Mouse (Mus musculus) stomach, embryonic 16.5 days (tissue): ENCODE data around the gene Cmbl. TPM values are rescaled to one million over a fixed set of nuclear protein-coding genes. Genes with fewer than 3 reads are reported as not detected.
A peak's percentile ranks its signal among the peaks of the same experiment; 100 is the strongest.

Source experiments
- ATAC-seq: fragments of 200-750 bp; cut with Nextera tagmentation; 2 replicates; pipeline ENCODE4 v1.8.0; 2017; ENCODE audit warnings: moderate number of reproducible peaks, moderate TSS enrichment; ENCODE audit not compliant: insufficient read depth, low FRiP score
- H3K27ac ChIP-seq: fragments of 300-500 bp; sonication (generic); 2 replicates; pipeline ENCODE4 v1.5.1; 2014; ENCODE audit warnings: low read length
- H3K27me3 ChIP-seq: fragments of 300-500 bp; sonication (generic); 2 replicates; pipeline ENCODE4 v1.6.1; 2014; ENCODE audit warnings: low read length, control low read depth, mixed read lengths; ENCODE audit not compliant: control insufficient read depth, insufficient read depth
- H3K36me3 ChIP-seq: fragments of 300-500 bp; sonication (generic); 2 replicates; pipeline ENCODE4 v1.6.1; 2014; ENCODE audit warnings: low read length; ENCODE audit not compliant: control insufficient read depth, insufficient read depth
- H3K4me1 ChIP-seq: fragments of 300-500 bp; sonication (generic); 2 replicates; pipeline ENCODE4 v1.6.1; 2014; ENCODE audit warnings: low read length, control low read depth, mixed read lengths; ENCODE audit not compliant: control insufficient read depth, insufficient read depth
- H3K4me2 ChIP-seq: fragments of 300-500 bp; sonication (generic); 2 replicates; pipeline ENCODE4 v1.6.1; 2014; ENCODE audit warnings: low read depth, low read length, mixed read lengths
- H3K4me3 ChIP-seq: fragments of 300-500 bp; sonication (generic); replicated peaks from 2 replicates; pipeline ENCODE4 v1.5.1; 2014; ENCODE audit warnings: mild to moderate bottlenecking, low read length
- H3K9ac ChIP-seq: fragments of 300-500 bp; sonication (generic); 2 replicates; pipeline ENCODE4 v1.6.1; 2014; ENCODE audit warnings: low read length
- H3K9me3 ChIP-seq: fragments of 300-500 bp; sonication (generic); replicated peaks from 2 replicates; pipeline ENCODE4 v1.6.1; 2016; ENCODE audit warnings: low read length, control low read depth; ENCODE audit not compliant: control insufficient read depth
- WGBS: fragments of 180-500 bp; shearing (Covaris S2); extraction: QIAGEN DNeasy Blood & Tissue Kit; methylation state at CpG from one replicate; pipeline ENCODE4 v1.1.7; 2014; 5-methylcytosine and 5-hydroxymethylcytosine counted together
- polyA plus RNA-seq: library from polyadenylated mRNA; unstranded; fragments of >200 nt; fragmentation: Nextera tagmentation; extraction: Ambion mirVana; gene quantifications from 2 replicates; pipeline ENCODE4 v1.2.1, GENCODE M21; 2015

Gene Cmbl
- polyA plus RNA-seq, 1 experiment from 2014 or later = 24.3 TPM

DNA sequence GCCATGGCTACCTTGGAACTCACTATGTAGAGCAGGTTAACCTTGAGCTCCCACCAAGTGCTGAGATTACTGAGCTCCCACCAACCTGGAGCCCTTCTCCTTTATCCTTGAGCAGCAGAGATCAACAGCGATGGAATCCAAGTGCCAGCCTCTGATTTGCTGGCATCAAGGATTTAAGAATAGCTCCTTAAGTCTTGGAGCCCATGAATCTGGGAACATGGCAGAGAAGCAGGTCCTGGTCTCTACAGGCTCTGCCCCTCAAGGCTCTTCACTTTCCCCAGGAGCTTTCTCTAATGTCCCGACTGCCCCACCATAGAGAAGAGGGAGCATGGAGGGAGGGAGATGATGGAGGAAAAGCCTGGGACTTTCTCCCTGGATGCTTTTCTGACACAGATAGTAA lies 27.5 kb upstream of the Cmbl start:
- Histone ChIP-seq H3K4me1 (peaks cover 19% of the 10 kb centered on the region), H3K36me3 (no peaks in the 10 kb centered on the region), H3K9ac (no peak overlapping the region), H3K4me2 (no peak overlapping the region), H3K27ac (no peak overlapping the region), H3K4me3 (no peak overlapping the region), H3K27me3 (no peaks in the 10 kb centered on the region), H3K9me3 (no peaks in the 10 kb centered on the region)
- ATAC-seq = no peak
- 94% methylated on average over 2 of the region's 2 CpGs for WGBS

DNA sequence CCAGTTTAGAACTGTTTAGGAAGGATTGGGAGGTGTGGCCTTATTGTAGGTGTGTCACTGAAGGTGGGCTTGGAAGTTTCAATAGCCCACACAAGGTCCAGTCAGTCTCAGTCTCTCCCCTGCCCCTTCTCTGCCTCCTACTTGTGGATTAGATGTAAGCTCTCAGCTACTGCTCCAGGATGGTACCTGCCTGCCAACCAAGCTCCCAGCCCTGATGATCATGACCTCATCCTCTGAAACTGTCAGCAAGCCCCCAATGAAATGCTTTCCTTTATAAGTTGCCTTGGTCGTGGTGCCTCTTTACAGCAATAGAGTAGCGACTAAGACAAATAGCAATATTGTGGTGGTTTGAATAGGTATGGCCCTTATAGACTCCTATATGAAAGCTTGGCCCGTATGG lies 26.8 kb upstream of the Cmbl start:
- ATAC-seq = no peak
- Histone ChIP-seq H3K27me3 (no peaks in the 10 kb centered on the region), H3K9me3 (no peaks in the 10 kb centered on the region), H3K4me3 (no peak overlapping the region), H3K4me1 (peaks cover 19% of the 10 kb centered on the region), H3K9ac (no peak overlapping the region), H3K27ac (no peak overlapping the region), H3K36me3 (no peaks in the 10 kb centered on the region), H3K4me2 (no peak overlapping the region)
- 89% methylated on average over 3 of the region's 3 CpGs for WGBS

DNA sequence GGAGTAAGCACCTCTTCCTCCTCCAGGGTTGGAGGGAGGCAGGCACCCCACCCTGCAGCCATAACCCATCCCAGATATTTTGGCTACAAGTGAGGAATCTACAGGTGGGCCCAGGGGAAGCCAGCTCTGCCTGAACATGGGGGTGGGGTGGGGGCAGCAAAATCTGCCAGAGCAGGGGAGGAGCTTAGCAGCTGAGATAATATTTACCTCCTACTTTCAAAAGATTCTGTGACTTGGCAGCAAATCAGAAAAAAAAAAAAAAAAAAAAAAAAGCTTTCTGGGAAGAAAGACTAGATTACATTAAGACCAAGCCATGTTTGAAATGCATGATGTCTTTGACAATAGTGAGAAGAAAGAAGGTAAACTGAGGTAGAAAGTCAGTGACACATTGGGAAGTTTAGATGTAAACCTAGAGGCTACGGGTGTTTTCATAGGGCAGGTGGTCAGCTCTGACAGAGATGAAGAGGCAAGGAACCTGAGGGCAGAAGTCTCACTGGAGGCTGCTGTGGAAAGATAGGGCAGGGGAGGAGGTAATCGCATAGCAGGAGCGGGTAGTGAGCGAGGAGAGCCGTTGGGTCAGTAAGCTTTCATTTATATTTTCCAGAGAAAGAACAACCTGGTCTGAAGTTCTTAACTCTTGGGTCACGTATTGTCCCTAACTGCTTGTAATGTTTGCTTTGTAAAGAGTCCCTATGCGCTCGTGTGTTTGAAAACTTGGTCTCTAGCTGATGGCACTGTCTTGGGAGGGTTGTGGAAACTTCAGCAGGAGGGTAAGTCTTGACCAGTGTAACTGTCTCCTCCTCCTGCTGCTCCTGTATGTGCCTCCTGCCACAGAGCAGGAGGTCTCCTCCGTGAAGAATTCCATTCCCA lies 25.3 kb upstream of the Cmbl start:
- no peaks in the 10 kb centered on the region for H3K36me3 ChIP-seq
- 34% methylated on average over 9 of the region's 9 CpGs for WGBS
- H3K4me3 ChIP-seq = no peak overlapping the region
- H3K4me1 ChIP-seq = peaks cover 22% of the 10 kb centered on the region
- H3K9me3 ChIP-seq = no peaks in the 10 kb centered on the region
- peak; percentile 45; the same call in 1 of the 2 replicates for ATAC-seq
- no peaks in the 10 kb centered on the region for H3K27me3 ChIP-seq
- peak overlapping the region; percentile 25; the same call in 1 of the 2 replicates for H3K27ac ChIP-seq
- no peak overlapping the region for H3K9ac ChIP-seq
- H3K4me2 ChIP-seq = 0 out of 2 replicates have a peak overlapping the region, but pooled peaks have one; percentile 6

- 13% methylated on average over 1 of the region's 1 CpGs for WGBS
- no peak overlapping the region for H3K9ac ChIP-seq
- 0 out of 2 replicates have a peak overlapping the region, but pooled peaks have one; percentile 6 for H3K4me2 ChIP-seq
- 0 out of 2 replicates have a peak overlapping the region, but pooled peaks have one; percentile 25 for H3K27ac ChIP-seq
- no peak overlapping the region for H3K4me3 ChIP-seq
- no peak for ATAC-seq
- H3K4me1 ChIP-seq = peaks cover 23% of the 10 kb centered on the region
- H3K9me3 ChIP-seq = no peaks in the 10 kb centered on the region
- no peaks in the 10 kb centered on the region for H3K27me3 ChIP-seq
- no peaks in the 10 kb centered on the region for H3K36me3 ChIP-seq
Observed at GRCm38 (mm10) chr15:31540513-31540802, 24.7 kb upstream of the Cmbl start.

GRCm38 (mm10) chr15:31542013-31542958 lies 22.9 kb upstream of the Cmbl start:
- 10% methylated on average over 10 of the region's 10 CpGs for WGBS
- Histone ChIP-seq H3K4me1 (peaks cover 14% of the 10 kb centered on the region), H3K27ac (peak overlapping the region; percentile 64), H3K4me2 (0 out of 2 replicates have a peak overlapping the region, but pooled peaks have one; percentile 1), H3K27me3 (no peaks in the 10 kb centered on the region), H3K9ac (no peak overlapping the region; the same call in 1 of the 2 replicates), H3K9me3 (no peaks in the 10 kb centered on the region), H3K4me3 (no peak overlapping the region), H3K36me3 (no peaks in the 10 kb centered on the region)
- ATAC-seq = peak; percentile 33; the same call in 1 of the 2 replicates

GRCm38 (mm10) chr15:31543246-31543645 lies 21.9 kb upstream of the Cmbl start:
- Histone ChIP-seq H3K4me2 (no peak overlapping the region), H3K9me3 (no peaks in the 10 kb centered on the region), H3K4me1 (peaks cover 14% of the 10 kb centered on the region), H3K27ac (no peak overlapping the region), H3K4me3 (no peak overlapping the region), H3K9ac (no peak overlapping the region), H3K36me3 (no peaks in the 10 kb centered on the region), H3K27me3 (no peaks in the 10 kb centered on the region)
- no peak for ATAC-seq
- 28% methylated on average over 3 of the region's 3 CpGs for WGBS

GRCm38 (mm10) chr15:31545058-31545457 lies 20.1 kb upstream of the Cmbl start:
- H3K9ac ChIP-seq = no peak overlapping the region
- H3K4me2 ChIP-seq = no peak overlapping the region
- ATAC-seq = no peak
- H3K36me3 ChIP-seq = no peaks in the 10 kb centered on the region
- 50% methylated on average over 1 of the region's 1 CpGs for WGBS
- H3K4me3 ChIP-seq = no peak overlapping the region
- H3K9me3 ChIP-seq = no peaks in the 10 kb centered on the region
- H3K27me3 ChIP-seq = no peaks in the 10 kb centered on the region
- no peak overlapping the region for H3K27ac ChIP-seq
- peaks cover 13% of the 10 kb centered on the region for H3K4me1 ChIP-seq

DNA sequence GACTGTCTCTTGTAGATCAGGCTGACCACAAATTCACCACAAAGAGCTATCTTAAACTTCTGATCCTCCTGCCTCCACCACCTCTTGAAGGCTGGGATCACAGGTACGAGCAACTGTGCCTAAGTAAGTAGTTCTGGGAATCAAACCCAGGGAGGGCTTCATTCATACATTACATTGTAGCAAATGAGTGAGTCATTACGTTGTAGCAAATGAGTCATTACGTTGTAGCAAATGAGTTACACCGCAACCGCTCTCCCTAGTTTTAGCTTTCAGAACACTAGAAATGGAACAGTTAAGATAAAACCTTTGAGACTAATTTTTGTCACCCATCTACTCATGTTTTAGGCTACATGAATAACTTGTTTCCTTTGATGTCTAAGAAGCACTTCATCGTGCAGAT lies 18.9 kb upstream of the Cmbl start:
- Histone ChIP-seq H3K4me1 (peaks cover 6% of the 10 kb centered on the region; the same call in 1 of the 2 replicates), H3K9me3 (no peaks in the 10 kb centered on the region), H3K36me3 (no peaks in the 10 kb centered on the region), H3K4me2 (no peak overlapping the region), H3K27ac (no peak overlapping the region), H3K4me3 (no peak overlapping the region), H3K27me3 (no peaks in the 10 kb centered on the region), H3K9ac (no peak overlapping the region)
- WGBS = 85% methylated on average over 6 of the region's 6 CpGs
- ATAC-seq = no peak

DNA sequence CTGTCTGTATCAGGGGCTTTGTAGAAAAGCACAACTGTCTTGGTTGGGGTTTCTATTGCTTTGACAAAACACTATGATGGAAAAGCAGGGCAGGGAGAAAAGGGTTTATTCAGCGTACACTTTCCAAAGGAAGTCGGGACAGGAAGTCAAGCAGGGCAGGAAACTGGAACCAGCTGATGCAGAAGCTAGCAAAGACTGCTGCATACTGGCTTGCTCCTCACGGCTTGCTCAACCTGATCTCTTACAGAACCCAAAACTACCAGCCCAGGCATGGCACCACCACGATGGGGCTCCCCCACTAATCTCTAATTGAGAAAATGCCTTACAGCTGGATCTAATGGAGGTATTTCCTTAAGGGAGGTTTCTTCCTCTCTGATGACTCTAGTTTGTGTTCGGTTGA lies 17.8 kb upstream of the Cmbl start:
- 61% methylated on average over 5 of the region's 5 CpGs for WGBS

More for the DNA sequence above, 17.8 kb upstream of the Cmbl start:
- no peak overlapping the region for H3K27ac ChIP-seq
- H3K9ac ChIP-seq = no peak overlapping the region
- H3K4me2 ChIP-seq = no peak overlapping the region
- no peaks in the 10 kb centered on the region for H3K36me3 ChIP-seq
- H3K27me3 ChIP-seq = no peaks in the 10 kb centered on the region
- ATAC-seq = no peak
- H3K4me3 ChIP-seq = no peak overlapping the region
- no peaks in the 10 kb centered on the region for H3K9me3 ChIP-seq
- H3K4me1 ChIP-seq = peaks cover 6% of the 10 kb centered on the region; the same call in 1 of the 2 replicates
